8 mouse cellular contexts compared by ENCODE assay signal in genomic region chr14:51913062-51913959, GRCm38 (mm10). TPM values are rescaled to one million over a fixed set of nuclear protein-coding genes. Genes with fewer than 3 reads are reported as not detected.
DNase-seq lines count a peak whose midpoint lies in the region; ATAC-seq and TF ChIP-seq lines count a peak whose summit lies in the region.

No protein-coding gene starts in this region.

- H3K9ac ChIP-seq in ES-E14 (ENCODE audit: insufficient read depth, low read depth, low read length, poor library complexity, severe bottlenecking), result peak overlapping the region; percentile 57
- peak overlapping the region; percentile 68 for H3K9ac ChIP-seq in neural tube, embryonic 14.5 days (replicated peaks; ENCODE audit: low read depth, low read length)

- peak; percentile 69 for DNase-seq in ES-E14 (ENCODE audit: low read depth, low spot score)
- peak; percentile 61 for DNase-seq in cerebellum, adult 8-10 months
- DNase-seq in layer of hippocampus, adult 8-10 months (ENCODE audit: low spot score in 2 of 2), result peak; percentile 55 to 75
- peak; percentile 62 for DNase-seq in lung, adult 2 months
- DNase-seq in testis, postnatal 10 days (ENCODE audit: low spot score), result peak; percentile 83

- H3K9me3 ChIP-seq in ES-E14 (ENCODE audit: control insufficient read depth, insufficient read depth, low read depth, low read length), result no peaks in the 10 kb centered on the region
- H3K9me3 ChIP-seq in neural tube, embryonic 14.5 days (ENCODE audit: control insufficient read depth, low read length), result no peaks in the 10 kb centered on the region

- TF ChIP-seq CTCF in lung, adult 2 months (IDR thresholded peaks at IDR 0.05; ENCODE audit: insufficient read depth, low read length), result no peak

- 1% methylated on average over 58 of the region's 58 CpGs for WGBS in lung, adult 2 months
- under 1% methylated on average over 57 of the region's 58 CpGs for WGBS in neural tube, embryonic 14.5 days

- TF ChIP-seq POLR2A in lung, adult 2 months (IDR thresholded peaks at IDR 0.05; ENCODE audit: borderline replicate concordance, extremely low read depth, low read depth, low read length), result peak; percentile 73; the same call in 1 of the 2 replicates

- H3K27me3 ChIP-seq in neural tube, embryonic 14.5 days (ENCODE audit: control insufficient read depth, insufficient read depth, low read length), result no peaks in the 10 kb centered on the region

- peak overlapping the region; percentile 98 for H3K4me2 ChIP-seq in neural tube, embryonic 14.5 days (ENCODE audit: low read depth, low read length)

- H3K4me3 ChIP-seq in ES-E14 (ENCODE audit: insufficient read depth in 1 of 2, low read depth in 1 of 2, low read length in 2 of 2, poor library complexity in 1 of 2, severe bottlenecking in 1 of 2), result peak overlapping the region; percentile 67 to 77
- H3K4me3 ChIP-seq in lung, adult 2 months (replicated peaks; ENCODE audit: extremely low read depth, low read depth, low read length), result peak overlapping the region; percentile 85
- peak overlapping the region; percentile 67 for H3K4me3 ChIP-seq in neural tube, embryonic 14.5 days (ENCODE audit: low read depth, low read length)

- in situ Hi-C loops in ES-E14 (cut with MboI; ENCODE audit: low sequenced_read_pairs in 2 of 2, unreplicated experiment in 2 of 2), result loop anchor here (25.0 kb wide), 2 partner anchors 99 to 424 kb away; partner anchors contain the start of genes Sall2 (in 1 of the 2), Tmem253 (in 1 of the 2) and Zfp219 (in 1 of the 2)

- ATAC-seq in frontal cortex, adult (ENCODE audit: low TSS enrichment), result peak; percentile 62
- ATAC-seq in hematopoietic stem cell, adult 5-6 weeks (replicated peaks in 1 of 2; ENCODE audit: insufficient read depth in 1 of 2, low FRiP score in 2 of 2, low TSS enrichment in 1 of 2, low read depth in 1 of 2, poor library complexity in 2 of 2, severe bottlenecking in 2 of 2), result peak; percentile 83 to 87
- ATAC-seq in neural tube, embryonic 14.5 days (ENCODE audit: low read depth), result peak; percentile 80

- H3K27ac ChIP-seq in ES-E14 (ENCODE audit: insufficient read depth, low read depth, low read length, poor library complexity, severe bottlenecking), result no peak overlapping the region
- H3K27ac ChIP-seq in neural tube, embryonic 14.5 days (ENCODE audit: low read depth, low read length), result peak overlapping the region; percentile 77

- H3K36me3 ChIP-seq in ES-E14 (ENCODE audit: control insufficient read depth, insufficient read depth, low read length, poor library complexity, severe bottlenecking), result peaks cover 4% of the 10 kb centered on the region; the same call in 1 of the 2 replicates
- H3K36me3 ChIP-seq in neural tube, embryonic 14.5 days (ENCODE audit: control insufficient read depth, insufficient read depth, low read length), result no peaks in the 10 kb centered on the region

- H3K4me1 ChIP-seq in ES-E14 (ENCODE audit: control insufficient read depth in 2 of 2, insufficient read depth in 2 of 2, low read length in 2 of 2, poor library complexity in 1 of 2), result peaks cover 2 to 14% of the 10 kb centered on the region in 2 experiments; a peak in 2 of 4 replicates
- H3K4me1 ChIP-seq in lung, adult 2 months (ENCODE audit: control insufficient read depth, insufficient read depth, low read length), result peaks cover 6% of the 10 kb centered on the region
- H3K4me1 ChIP-seq in neural tube, embryonic 14.5 days (ENCODE audit: control insufficient read depth, insufficient read depth, low read length), result no peaks in the 10 kb centered on the region

TF ChIP-seq in ES-E14, 5 proteins besides CTCF, POLR2A, EP300 and RAD21:
- no peak for TF ChIP-seq CHD2 (IDR thresholded peaks at IDR 0.05; ENCODE audit: low read depth, low read length)
- no peak for TF ChIP-seq ZNF384 (IDR thresholded peaks at IDR 0.05; ENCODE audit: low read depth, low read length)
- no peak for TF ChIP-seq MAFK (IDR thresholded peaks at IDR 0.05; ENCODE audit: insufficient read depth, low read depth, low read length)
- no peak for TF ChIP-seq HCFC1 (IDR thresholded peaks at IDR 0.05; ENCODE audit: borderline replicate concordance, insufficient read depth, low read length)
- TF ChIP-seq ZC3H11A (IDR thresholded peaks at IDR 0.05; ENCODE audit: borderline replicate concordance, low read depth, low read length), result no peak

RNA-seq across cellular contexts. Expression of gene Ndrg2, which starts 0.6 kb away (rescaled TPM):
- 5.7 and 16.6 TPM in 2 replicates for total RNA-seq in ES-E14 (2012; rRNA removed)
- 4.1 and 8.0 TPM in 2 replicates for total RNA-seq in hematopoietic stem cell, adult 5-6 weeks (2017)
- 100 to 1,000 TPM; 843 to 941 (median 912) TPM for total RNA-seq in layer of hippocampus, adult 8-10 months (2022)
- 164 and 251 TPM in 2 replicates for polyA plus RNA-seq in lung, adult 2 months (2012; rRNA removed)
- polyA plus RNA-seq in neural tube, embryonic 14.5 days (2014; fragmentation: Nextera tagmentation; extraction: Ambion mirVana), result 168 and 194 TPM in 2 replicates

RNA-seq across cellular contexts. Expression of gene Tppp2, which starts 4.9 kb away (rescaled TPM):
- not detected in 2 replicates for total RNA-seq in ES-E14 (2012; rRNA removed)
- not detected in 2 replicates for total RNA-seq in hematopoietic stem cell, adult 5-6 weeks (2017)
- not detected for total RNA-seq in layer of hippocampus, adult 8-10 months (2022)
- not detected in 2 replicates for polyA plus RNA-seq in lung, adult 2 months (2012; rRNA removed)
- polyA plus RNA-seq in neural tube, embryonic 14.5 days (2014; fragmentation: Nextera tagmentation; extraction: Ambion mirVana), result not detected in 2 replicates

RNA-seq across cellular contexts. Expression of gene Rnase13, which starts 9.3 kb away (rescaled TPM):
- not detected in 2 replicates for total RNA-seq in ES-E14 (2012; rRNA removed)
- not detected in 2 replicates for total RNA-seq in hematopoietic stem cell, adult 5-6 weeks (2017)
- total RNA-seq in layer of hippocampus, adult 8-10 months (2022), result not detected
- polyA plus RNA-seq in lung, adult 2 months (2012; rRNA removed), result not detected in 2 replicates
- not detected in 2 replicates for polyA plus RNA-seq in neural tube, embryonic 14.5 days (2014; fragmentation: Nextera tagmentation; extraction: Ambion mirVana)

RNA-seq across cellular contexts. Expression of gene Slc39a2, which starts 20.6 kb away (rescaled TPM):
- total RNA-seq in ES-E14 (2012; rRNA removed), result 0.49 and 0.74 TPM in 2 replicates
- total RNA-seq in hematopoietic stem cell, adult 5-6 weeks (2017), result not detected in 2 replicates
- total RNA-seq in layer of hippocampus, adult 8-10 months (2022), result 10 to 100 TPM in 2 of 4 experiments, 1 to 10 TPM in 2; 4.8 to 13.0 (median 8.7) TPM
- polyA plus RNA-seq in lung, adult 2 months (2012; rRNA removed), result 2.7 and 3.9 TPM in 2 replicates
- polyA plus RNA-seq in neural tube, embryonic 14.5 days (2014; fragmentation: Nextera tagmentation; extraction: Ambion mirVana), result 1.6 and 1.9 TPM in 2 replicates

RNA-seq across cellular contexts. Expression of gene Mettl17, which starts 28.7 kb away (rescaled TPM):
- 19.7 and 40.1 TPM in 2 replicates for total RNA-seq in ES-E14 (2012; rRNA removed)
- 16.8 and 25.1 TPM in 2 replicates for total RNA-seq in hematopoietic stem cell, adult 5-6 weeks (2017)
- total RNA-seq in layer of hippocampus, adult 8-10 months (2022), result 10 to 100 TPM; 29.8 to 51.3 (median 38.8) TPM
- 26.0 and 27.2 TPM in 2 replicates for polyA plus RNA-seq in lung, adult 2 months (2012; rRNA removed)
- polyA plus RNA-seq in neural tube, embryonic 14.5 days (2014; fragmentation: Nextera tagmentation; extraction: Ambion mirVana), result 69.8 and 99.4 TPM in 2 replicates

Comparison
In these comparisons a context has a peak if more than half of its experiments do, and no peak if none do; other contexts are left out.
1. RNA of gene Ndrg2, which starts 0.6 kb away (total RNA-seq): 843 to 941 TPM in layer of hippocampus, adult 8-10 months; 5.7 to 16.6 TPM in ES-E14 and 4.1 to 8.0 TPM in hematopoietic stem cell, adult 5-6 weeks; every median in the first group is over 10 times any median in the second.
2. Peak in every context shown above with its lines, with median percentiles within 50 percentile points of each other: DNase-seq, H3K4me3 ChIP-seq and ATAC-seq.